Mouse (Mus musculus): ENCODE measurements around the gene Cyp11a1. TPM values are rescaled to one million over a fixed set of nuclear protein-coding genes. Genes with fewer than 3 reads are reported as not detected.

The Cyp11a1 gene
- 1 to 10 TPM; 1.1 to 2.4 TPM for total RNA-seq (2021)
- long read RNA-seq, experiment 1, partial matches to known transcripts = 4 of 5 reads
- long read RNA-seq, experiment 1, other reads (novel, unspliced or antisense) = 1 of 5 reads
- long read RNA-seq, experiment 2, partial matches to known transcripts = 11 of 12 reads
- long read RNA-seq, experiment 2, other reads (novel, unspliced or antisense) = 1 of 12 reads

DNA sequence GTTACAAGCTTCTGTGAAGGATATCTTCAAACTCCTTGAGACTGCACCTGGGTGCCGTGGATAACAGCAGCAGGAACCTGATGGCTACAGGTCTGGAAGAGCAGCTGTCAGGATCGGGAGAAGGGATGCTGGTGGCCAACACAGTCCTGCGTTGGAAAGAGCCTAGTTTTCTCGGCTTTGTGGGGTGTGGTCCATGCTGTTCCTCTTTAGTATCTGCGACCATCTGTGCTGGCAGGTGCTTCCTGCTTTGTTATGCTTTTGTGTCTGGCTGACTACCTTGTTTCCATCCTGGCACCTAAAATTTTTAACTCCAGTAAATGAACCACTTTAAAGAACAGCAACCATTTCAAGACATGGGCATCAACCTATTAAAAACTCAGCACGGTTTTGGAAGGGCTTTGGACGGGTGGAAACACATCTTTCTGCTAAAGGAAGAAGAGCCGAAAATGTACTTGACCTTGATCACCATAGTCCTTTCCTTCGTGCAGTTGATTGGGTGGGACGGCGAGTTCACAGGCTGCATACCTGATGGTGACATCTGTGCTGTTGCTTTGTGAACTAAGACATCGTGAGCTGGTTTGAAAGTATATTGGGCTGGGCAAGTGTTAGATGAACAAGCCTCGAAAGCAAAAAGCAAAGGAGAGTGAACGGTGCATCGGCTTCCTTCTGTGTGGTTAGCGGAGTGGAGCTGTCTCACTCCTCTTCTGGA lies at the start of gene Cyp11a1:
Gene Cyp11a1, plus strand, starts transcription at position 659 of the 709 bp plus-strand sequence.
- peak in 1 of 2 experiments; percentile 24 for DNase-seq (ENCODE audit: low spot score in 2 of 2)

- DNase-seq (ENCODE audit: low spot score in 2 of 2) = no peak
Measured at GRCm38 (mm10) chr9:57956838-57957236, 49.4 kb upstream of the Cyp11a1 start.

DNA sequence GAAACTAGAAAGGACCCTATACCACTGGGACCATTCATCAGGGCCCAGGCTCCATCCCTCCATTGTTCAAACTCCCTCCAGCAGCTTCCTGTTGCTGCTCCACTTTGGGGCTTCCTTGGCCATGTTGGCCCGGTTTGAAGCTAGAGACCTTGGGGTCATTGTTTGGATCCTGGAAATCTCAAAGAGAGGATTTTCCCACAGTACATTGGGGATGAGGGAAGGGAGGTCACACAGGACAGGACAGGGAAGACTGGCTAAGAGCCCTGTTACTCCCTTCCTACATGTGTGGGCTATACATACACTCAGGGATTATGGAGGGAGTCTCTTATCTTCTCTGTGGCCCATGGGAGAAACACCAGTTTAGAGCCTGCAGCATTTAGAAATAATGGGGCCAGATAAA lies 47.6 kb upstream of the Cyp11a1 start:
- DNase-seq (ENCODE audit: low spot score in 2 of 2) = no peak

GRCm38 (mm10) chr9:57959399-57959798 lies 46.8 kb upstream of the Cyp11a1 start:
- DNase-seq (ENCODE audit: low spot score in 2 of 2) = no peak

DNA sequence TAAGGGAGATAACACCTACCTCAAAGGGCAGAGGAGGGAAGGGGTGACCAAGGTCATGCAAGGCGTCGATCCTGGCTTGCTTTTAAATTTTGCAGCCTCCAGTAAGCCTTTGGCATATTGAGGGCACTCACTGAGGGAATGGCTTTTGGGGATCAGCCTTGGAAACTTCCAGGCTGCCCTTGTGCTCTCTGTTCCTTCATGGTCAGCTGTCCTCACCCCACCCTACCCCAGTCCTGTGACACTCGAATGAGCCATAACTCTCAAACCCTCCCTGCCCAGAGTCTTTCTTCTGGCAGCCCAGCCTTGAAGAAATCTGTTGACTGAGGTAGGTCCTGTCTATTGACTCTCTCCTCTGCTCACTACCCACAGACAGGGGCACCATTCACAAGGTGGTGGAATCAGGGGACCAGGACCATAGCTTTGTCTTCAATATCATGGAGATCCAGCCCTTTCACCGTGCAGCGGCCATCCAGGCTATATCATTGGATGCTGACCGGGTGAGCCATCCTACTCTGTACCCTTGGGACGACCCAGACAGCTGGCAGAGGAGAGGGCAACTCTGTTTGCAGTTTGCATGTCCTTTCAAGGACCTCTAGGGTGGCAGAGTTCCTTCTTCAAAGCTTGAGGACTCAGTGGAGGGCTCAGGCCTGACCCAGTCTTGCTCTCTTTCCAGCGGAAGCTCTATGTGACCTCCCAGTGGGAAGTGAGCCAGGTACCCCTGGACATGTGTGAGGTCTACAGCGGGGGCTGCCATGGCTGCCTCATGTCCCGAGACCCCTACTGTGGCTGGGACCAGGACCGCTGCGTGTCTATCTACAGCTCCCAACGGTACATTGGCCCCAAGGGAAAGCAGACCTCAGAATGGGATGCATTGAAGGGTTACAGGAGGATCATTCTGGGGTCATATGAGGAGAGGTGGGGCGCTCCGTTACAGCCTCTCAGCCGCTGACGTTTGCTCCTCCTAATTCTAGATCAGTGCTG lies 46.0 kb upstream of the Cyp11a1 start:
- no peak for DNase-seq (ENCODE audit: low spot score in 2 of 2)

GRCm38 (mm10) chr9:57961226-57961625 lies 45.0 kb upstream of the Cyp11a1 start:
- no peak for DNase-seq (ENCODE audit: low spot score in 2 of 2)

GRCm38 (mm10) chr9:57961863-57962778 lies 44.1 kb upstream of the Cyp11a1 start:
- no peak for DNase-seq (ENCODE audit: low spot score in 2 of 2)

DNA sequence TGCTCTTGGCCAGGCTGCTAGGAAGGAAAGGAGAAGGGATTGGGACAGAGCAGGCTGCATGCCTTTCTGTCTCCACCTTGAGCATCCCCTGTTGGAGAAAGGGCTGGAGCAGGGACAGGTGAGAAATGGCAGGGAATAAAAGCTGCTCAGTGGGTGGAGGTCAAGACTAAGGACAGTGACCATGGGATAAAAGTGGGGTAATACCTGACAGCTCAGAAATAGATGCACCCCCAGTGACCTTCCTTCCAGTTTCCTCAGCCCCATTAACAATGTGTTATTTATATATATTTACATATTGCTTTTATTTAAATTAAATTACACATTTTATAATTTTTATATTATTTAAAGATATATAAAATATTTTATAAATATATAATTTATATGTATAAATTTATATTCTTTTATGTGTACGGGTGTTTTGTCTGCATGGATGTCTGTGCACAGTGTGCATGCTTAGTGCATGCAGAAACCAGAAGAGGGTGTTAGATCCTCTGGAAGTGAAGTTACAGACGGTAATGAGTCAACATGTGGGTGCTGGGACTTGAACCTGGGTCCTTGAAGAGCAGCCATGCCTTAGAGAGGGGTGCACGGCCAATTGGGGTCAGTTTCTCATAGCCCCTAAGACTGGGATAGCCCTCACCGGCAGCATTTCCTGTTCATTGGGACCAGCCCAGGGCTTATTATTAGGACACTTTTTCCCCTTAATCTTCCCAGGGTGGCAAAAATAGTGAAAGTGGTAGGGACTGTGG lies 42.8 kb upstream of the Cyp11a1 start:
- no peak for DNase-seq (ENCODE audit: low spot score in 2 of 2)

DNA sequence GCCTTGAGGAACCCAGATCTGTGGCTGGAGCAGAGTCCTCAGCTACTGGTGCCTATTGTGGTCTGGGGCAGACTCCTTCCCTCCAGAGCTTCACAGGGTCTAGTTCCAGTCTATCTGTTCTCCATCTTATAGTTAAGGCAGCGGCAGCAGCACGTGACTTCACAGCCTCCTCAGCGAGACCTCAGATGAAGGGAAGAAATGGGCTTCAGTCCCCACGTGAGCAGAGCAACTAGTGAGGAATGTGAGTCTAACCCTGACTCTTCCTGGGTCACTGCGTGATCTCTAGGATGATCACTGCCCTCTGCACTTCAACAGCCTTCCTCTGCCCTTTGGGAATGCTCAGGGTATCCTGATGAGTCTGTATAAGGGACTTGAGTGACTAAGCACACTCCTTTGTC lies 42.2 kb upstream of the Cyp11a1 start:
- DNase-seq (ENCODE audit: low spot score in 2 of 2) = no peak

GRCm38 (mm10) chr9:57964528-57965250 lies 41.5 kb upstream of the Cyp11a1 start:
- no peak for DNase-seq (ENCODE audit: low spot score in 2 of 2)

DNA sequence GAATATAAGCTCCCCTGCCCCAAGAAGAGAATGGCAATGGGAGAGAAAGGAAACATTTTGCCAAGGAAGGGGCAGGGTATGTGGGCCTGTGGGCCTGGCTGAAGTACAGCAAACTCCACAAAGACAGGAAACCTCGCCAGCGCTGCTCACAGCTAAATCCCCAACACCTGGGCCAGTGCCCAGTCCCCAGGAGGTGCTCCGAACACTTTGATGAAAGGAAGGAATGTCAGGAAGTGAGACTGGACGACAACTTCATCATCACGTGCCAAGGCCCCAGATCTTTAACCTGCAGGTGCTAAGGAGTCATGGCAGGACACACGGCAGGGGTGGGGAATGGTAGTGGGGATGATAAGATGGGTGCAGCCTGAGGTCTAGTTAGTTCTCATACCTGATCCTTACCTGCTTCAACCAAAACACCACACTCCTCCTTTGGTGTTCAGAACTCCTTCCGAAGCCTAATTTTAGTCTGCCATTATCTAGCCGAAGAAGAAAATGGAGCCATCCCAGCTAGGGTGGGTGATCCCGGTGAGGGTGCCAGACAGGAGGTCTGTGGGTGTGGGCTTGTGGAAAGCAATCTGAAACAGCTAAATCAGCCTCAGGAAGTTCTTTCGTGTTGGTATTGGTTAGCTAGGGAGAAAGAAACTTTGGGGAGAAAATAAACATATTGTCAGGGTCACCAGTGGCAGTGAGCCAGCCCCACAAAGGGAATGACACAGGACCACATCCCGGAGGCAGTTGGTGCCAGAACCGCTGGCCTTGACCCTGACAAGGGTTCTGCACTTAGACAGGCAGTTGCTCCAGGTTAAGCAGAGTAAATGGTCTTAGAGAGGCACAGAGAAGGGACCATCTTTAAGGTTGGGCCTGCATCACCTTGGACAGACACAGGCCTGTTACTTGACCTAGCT lies 40.7 kb upstream of the Cyp11a1 start:
- peak in 1 of 2 experiments; percentile 55 for DNase-seq (ENCODE audit: low spot score in 2 of 2)

DNA sequence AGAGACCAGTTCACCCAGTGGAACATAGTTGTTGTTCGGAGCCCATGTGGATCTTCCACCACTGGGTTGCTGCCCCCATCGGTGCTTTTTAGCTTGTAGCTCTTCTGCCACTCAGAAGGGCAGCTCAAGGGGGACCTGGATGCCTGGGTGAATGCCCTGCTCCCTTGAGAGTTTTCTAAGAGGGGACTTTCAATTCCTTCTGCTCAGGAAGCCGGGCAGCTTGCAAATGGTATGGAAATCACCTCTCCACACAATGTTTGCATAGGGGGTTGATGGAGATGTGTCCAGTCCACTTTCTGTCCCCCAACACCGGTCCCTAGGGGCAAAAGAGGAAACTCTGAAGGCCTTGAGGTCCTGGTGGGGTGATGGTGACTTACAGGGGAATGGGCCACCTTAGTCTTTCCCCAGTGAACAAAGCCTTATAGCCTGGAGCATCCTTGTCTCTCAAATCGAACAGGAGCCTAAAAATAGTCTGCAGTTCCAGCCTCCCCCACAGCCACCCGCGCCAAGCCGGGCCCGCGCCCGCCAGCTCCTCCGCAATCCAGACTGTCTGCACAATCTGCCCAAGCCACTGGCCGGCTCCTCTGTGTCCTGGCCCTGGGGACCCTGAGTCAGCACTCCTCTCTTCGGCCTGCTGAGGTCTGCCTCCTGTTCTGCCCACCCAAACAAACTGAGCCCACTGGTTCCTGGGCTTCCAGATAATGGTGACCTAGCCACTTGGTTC lies 38.8 kb upstream of the Cyp11a1 start:
- DNase-seq (ENCODE audit: low spot score in 2 of 2) = peak; percentile 62 to 64

DNA sequence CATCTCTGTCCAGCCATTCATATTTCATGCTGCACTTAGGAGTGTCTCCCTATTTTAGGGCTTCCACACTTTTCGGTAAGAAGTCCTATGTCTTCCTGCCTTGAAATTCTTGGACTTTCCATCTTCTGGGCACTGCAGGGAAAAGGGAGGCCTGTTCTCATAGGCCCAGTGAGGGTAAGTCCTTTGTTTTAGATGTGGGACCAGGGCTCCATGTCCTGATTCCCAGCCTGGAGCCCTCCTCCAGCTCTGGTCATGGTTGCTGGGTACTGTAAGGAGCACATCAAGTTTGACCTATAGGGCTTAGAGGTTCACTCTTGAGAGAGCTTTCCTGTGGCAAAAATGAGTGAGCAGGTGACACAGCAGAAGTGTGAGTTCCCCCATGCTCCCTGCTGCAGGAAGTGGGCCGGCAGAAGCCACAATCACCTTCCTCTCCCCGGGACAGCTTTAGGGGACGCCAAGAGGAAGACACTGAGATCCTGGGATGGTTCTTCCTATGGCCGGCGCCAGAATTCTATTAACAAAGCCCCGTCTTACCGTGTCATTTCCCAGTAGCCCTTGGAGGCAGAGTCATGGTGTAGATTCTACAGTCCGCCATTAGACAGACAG lies 37.9 kb upstream of the Cyp11a1 start:
- no peak for DNase-seq (ENCODE audit: low spot score in 2 of 2)

DNA sequence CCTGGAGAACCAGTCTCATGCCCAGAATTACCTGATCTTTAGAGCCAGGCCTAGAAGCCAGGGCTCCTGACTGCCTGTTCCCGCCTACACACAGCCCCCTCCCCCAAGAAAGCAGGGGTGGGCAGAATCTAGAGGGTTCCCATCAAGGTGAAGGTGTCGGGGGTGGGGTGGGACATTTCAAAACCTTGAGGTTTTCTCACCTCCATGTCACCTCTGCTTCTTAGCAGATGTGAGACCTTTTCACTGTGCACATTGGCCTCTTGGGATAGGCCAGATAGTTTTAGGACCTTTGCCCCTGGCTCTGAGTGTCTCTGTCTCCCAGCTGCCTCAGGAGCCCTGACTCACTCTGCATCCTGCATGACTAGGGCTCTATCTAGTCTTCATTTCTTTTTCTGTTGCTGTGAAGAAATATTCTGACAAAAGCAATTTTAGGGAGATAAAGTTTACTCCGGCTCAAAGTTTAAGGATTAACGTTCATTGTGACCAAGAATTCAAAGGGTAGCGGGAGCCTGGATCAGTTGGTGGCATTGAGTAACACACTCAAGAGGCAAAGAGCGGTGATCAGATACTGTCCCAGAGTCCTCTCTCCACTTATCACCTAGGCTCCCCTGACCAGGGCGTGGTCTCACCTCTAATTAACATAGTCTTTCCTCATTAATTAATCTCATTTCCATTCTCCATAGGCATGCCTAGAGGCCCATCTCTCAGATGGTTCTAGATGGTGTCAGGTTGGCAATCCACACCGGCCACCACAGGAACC lies 37.2 kb upstream of the Cyp11a1 start:
- no peak for DNase-seq (ENCODE audit: low spot score in 2 of 2)

DNA sequence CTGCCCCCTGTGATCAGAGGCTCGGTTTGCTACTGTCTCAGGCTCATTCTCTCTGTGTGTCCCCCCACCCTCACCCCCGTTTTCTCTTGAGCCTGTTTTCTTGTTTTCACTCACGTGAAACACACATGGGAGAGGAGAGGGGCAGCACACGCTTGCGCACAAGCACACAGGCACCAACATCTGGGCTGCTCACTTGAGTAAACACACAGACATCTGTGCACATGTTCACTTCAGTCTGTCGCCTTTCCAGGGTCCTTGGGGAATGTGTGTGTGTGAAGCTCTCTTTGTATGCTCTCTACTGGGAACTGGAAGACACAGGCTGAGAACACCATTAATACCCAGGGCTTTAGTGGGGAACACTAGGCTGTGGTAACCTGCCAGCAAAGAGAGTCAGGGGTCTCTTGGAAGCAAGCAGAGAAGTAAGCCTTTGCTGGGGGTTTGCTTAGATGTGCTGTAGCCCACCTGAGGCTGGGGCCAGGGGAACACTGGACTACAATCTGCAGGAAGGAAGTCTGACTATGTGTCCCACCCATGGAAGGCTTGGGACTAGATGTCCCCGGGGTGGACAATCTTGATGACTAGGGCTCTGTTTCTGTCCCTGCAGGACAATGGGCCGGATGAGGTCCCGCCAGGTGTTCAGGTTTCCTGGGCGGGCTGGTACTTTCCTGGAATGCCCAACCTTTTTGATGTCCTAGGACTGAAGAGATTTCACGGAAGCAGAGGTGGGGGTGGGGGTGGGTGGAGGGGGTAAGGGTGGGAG lies 36.3 kb upstream of the Cyp11a1 start:
- no peak for DNase-seq (ENCODE audit: low spot score in 2 of 2)

- DNase-seq (ENCODE audit: low spot score in 2 of 2) = no peak
Measured at GRCm38 (mm10) chr9:57971413-57971812, 34.8 kb upstream of the Cyp11a1 start.

Measured in layer of hippocampus, postnatal 14 days (tissue).